Mouse (Mus musculus): ENCODE measurements around the gene Cerkl. TPM values are rescaled to one million over a fixed set of nuclear protein-coding genes. Genes with fewer than 3 reads are reported as not detected.

Gene Cerkl
- polyA plus RNA-seq, 2 experiments: 1.2 to 5.0 TPM

DNA sequence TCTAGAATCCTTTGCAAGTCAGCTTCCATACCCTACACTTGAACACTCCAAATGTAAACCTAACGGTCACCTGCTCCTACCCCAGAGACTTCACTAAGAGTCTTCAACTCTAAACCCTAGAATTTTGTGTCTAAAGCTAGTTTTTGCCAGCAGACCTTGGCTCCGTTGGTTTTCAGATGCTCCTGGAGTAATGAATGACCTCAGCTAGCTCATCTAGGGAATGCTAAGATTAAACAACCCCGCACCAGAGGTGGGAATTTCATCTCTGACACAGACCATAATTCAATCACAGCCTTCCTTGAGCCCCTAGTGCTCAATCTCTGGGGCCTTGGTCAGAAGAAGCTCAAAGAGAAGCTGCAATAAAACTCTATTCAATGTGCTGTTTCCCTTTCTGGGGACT lies 849 bp upstream of the Cerkl start:
- DNase-seq (ENCODE audit: low read depth in 3 of 3, low spot score in 3 of 3) (no peak), ATAC-seq (ENCODE audit: insufficient read depth) (no peak)
- Histone ChIP-seq H3K9ac (replicated peaks) (no peak overlapping the region), H3K4me3 (ENCODE audit: insufficient read depth in 1 of 2, low read depth in 2 of 2, low read length in 2 of 2) (no peak overlapping the region), H3K9me3 (ENCODE audit: control insufficient read depth, low read length) (no peaks in the 10 kb centered on the region), H3K27ac (no peak overlapping the region), H3K4me1 (replicated peaks; ENCODE audit: control insufficient read depth in 2 of 2, insufficient read depth in 2 of 2, low read length in 1 of 2) (no peaks in the 10 kb centered on the region), H3K36me3 (replicated peaks; ENCODE audit: control insufficient read depth, insufficient read depth, low read depth) (no peaks in the 10 kb centered on the region), H3K27me3 (ENCODE audit: control insufficient read depth, insufficient read depth, low read length) (peaks cover 70% of the 10 kb centered on the region), H3K4me2 (ENCODE audit: low read depth) (no peak overlapping the region)
- no peak for TF ChIP-seq EP300 (IDR thresholded peaks at IDR 0.05; ENCODE audit: low read depth)
- no peak for TF ChIP-seq CTCF (IDR thresholded peaks at IDR 0.05; ENCODE audit: low read depth)
- 41% methylated on average over 3 of the region's 3 CpGs for WGBS (ENCODE audit: insufficient replicate concordance)

DNA sequence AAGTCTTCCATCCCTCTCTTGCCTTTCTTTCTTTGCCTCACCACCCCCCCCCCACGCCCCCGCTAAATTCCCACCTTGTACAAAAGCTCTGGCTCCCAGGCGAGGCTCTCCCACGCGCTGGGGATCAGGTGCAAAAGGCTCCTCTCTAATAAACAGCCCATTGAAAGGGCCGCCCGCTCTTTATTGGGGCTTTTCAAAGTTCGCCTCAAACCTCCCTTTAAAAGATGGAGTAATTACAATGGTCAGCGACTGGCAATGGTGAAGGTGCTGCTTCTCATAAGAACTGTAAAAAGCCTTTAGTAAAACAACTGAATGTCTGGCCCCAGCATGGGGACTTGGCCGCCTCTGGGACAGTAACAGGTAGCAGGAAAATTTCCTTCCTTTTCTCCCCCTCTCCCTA lies 939 bp downstream of the Cerkl start:
- H3K36me3 ChIP-seq (replicated peaks; ENCODE audit: control insufficient read depth, insufficient read depth, low read depth): no peaks in the 10 kb centered on the region

DNA sequence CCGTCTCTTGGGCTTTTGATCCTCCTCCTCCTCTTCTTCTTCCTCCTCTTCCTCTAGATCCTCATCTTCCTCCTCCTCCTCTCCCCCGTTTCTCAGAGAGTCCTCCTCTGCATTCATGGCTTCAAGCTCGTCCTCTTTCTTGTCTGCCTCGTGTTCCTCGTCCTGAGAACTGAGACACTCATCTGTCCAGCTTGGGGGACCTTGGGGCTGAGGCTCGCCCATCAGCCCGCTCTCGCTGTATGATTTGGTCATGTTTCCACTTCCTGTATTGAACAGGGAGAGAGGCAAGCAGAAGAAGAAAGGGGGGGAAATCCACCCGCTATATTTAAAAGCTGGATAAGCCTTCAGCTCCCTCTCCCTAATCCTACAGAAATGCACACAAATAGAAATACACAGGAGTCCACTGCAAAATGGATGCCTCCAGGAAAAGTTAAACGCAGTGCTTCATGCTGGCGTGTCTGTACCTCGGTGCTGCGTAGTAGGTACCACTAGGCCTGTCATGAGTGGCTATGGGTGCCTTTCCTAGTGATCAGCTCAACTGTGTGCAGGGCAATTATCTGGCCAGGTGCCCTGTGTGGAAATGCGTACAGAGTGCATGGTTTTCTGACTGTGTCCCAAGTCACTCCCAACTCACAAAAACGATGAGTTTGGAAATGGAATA lies 1.7 kb downstream of the Cerkl start:
- no peak overlapping the region for H3K27ac ChIP-seq
- no peak overlapping the region for H3K4me2 ChIP-seq (ENCODE audit: low read depth)
- H3K27me3 ChIP-seq (ENCODE audit: control insufficient read depth, insufficient read depth, low read length): peaks cover 62% of the 10 kb centered on the region
- no peak overlapping the region for H3K4me3 ChIP-seq (ENCODE audit: insufficient read depth in 1 of 2, low read depth in 2 of 2, low read length in 2 of 2)
- WGBS (ENCODE audit: insufficient replicate concordance): 14% methylated on average over 15 of the region's 15 CpGs
- ATAC-seq (ENCODE audit: insufficient read depth) (no peak), DNase-seq (ENCODE audit: low read depth in 3 of 3, low spot score in 3 of 3) (no peak)
- no peaks in the 10 kb centered on the region for H3K4me1 ChIP-seq (replicated peaks; ENCODE audit: control insufficient read depth in 2 of 2, insufficient read depth in 2 of 2, low read length in 1 of 2)
- no peaks in the 10 kb centered on the region for H3K9me3 ChIP-seq (ENCODE audit: control insufficient read depth, low read length)
- TF ChIP-seq CTCF (IDR thresholded peaks at IDR 0.05; ENCODE audit: low read depth) (no peak), EP300 (IDR thresholded peaks at IDR 0.05; ENCODE audit: low read depth) (no peak)
- no peak overlapping the region for H3K9ac ChIP-seq (replicated peaks)
- H3K36me3 ChIP-seq (replicated peaks; ENCODE audit: control insufficient read depth, insufficient read depth, low read depth): no peaks in the 10 kb centered on the region

More for the DNA sequence above, 939 bp downstream of the Cerkl start:
- ATAC-seq (ENCODE audit: insufficient read depth): no peak
- Histone ChIP-seq H3K27ac (no peak overlapping the region), H3K9me3 (ENCODE audit: control insufficient read depth, low read length) (no peaks in the 10 kb centered on the region), H3K9ac (replicated peaks) (no peak overlapping the region), H3K4me2 (ENCODE audit: low read depth) (no peak overlapping the region), H3K4me3 (ENCODE audit: insufficient read depth in 1 of 2, low read depth in 2 of 2, low read length in 2 of 2) (no peak overlapping the region), H3K4me1 (replicated peaks; ENCODE audit: control insufficient read depth in 2 of 2, insufficient read depth in 2 of 2, low read length in 1 of 2) (no peaks in the 10 kb centered on the region), H3K27me3 (ENCODE audit: control insufficient read depth, insufficient read depth, low read length) (peaks cover 70% of the 10 kb centered on the region)
- DNase-seq (ENCODE audit: low read depth in 3 of 3, low spot score in 3 of 3): no peak
- 6% methylated on average over 10 of the region's 10 CpGs for WGBS (ENCODE audit: insufficient replicate concordance)
- TF ChIP-seq CTCF (IDR thresholded peaks at IDR 0.05; ENCODE audit: low read depth): no peak
- no peak for TF ChIP-seq EP300 (IDR thresholded peaks at IDR 0.05; ENCODE audit: low read depth)

DNA sequence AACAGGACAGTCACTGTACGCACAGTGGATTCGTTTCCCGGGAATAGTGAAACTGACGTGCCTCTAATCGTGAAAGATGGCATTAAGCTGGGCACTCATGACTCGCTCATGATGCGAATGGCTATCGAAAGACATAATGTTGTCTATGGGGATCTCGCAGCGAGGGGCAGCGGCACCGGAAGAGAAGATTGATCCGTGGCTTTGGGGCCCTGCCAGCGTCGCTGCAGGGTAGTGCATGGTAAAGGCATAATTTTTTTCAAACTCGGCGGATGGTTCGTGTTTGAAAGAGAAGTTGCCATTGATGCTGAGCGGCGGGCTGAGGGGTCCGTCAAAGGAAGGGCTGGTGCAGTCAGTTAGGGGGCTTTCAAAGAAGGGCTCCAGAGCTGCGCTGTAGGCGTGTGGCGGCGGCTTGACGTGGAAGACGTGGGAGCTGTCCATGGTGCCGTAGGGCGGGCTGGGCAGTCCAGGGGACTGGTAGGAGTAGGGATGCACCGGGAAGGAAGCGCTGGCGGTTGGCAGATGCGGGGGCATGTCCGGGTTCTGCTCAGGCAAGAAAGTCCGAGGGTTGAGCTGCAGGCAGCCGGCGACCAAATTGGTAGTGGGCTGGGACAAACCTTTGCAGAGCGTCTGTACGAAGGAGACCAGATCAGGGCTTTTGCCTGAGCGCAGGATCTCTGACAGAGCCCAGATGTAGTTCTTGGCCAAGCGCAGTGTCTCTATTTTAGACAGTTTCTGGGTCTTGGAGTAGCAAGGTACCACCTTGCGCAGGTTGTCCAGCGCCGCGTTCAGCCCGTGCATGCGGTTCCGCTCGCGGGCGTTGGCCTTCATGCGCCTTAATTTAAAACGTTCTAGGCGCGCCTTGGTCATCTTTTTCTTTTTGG lies 2.4 kb downstream of the Cerkl start:
- ATAC-seq (ENCODE audit: insufficient read depth): no peak
- H3K4me1 ChIP-seq (replicated peaks; ENCODE audit: control insufficient read depth in 2 of 2, insufficient read depth in 2 of 2, low read length in 1 of 2): no peaks in the 10 kb centered on the region
- no peak overlapping the region for H3K9ac ChIP-seq (replicated peaks)
- TF ChIP-seq CTCF (IDR thresholded peaks at IDR 0.05; ENCODE audit: low read depth) (no peak), EP300 (IDR thresholded peaks at IDR 0.05; ENCODE audit: low read depth) (no peak)
- H3K9me3 ChIP-seq (ENCODE audit: control insufficient read depth, low read length): no peaks in the 10 kb centered on the region
- no peak overlapping the region for H3K27ac ChIP-seq
- H3K4me3 ChIP-seq (ENCODE audit: insufficient read depth in 1 of 2, low read depth in 2 of 2, low read length in 2 of 2): peak overlapping the region; percentile 39 to 51
- peaks cover 55% of the 10 kb centered on the region for H3K27me3 ChIP-seq (ENCODE audit: control insufficient read depth, insufficient read depth, low read length)
- no peaks in the 10 kb centered on the region for H3K36me3 ChIP-seq (replicated peaks; ENCODE audit: control insufficient read depth, insufficient read depth, low read depth)
- peak; percentile 9 to 24 (median 19) for DNase-seq (ENCODE audit: low read depth in 3 of 3, low spot score in 3 of 3)
- 3% methylated on average over 55 of the region's 55 CpGs for WGBS (ENCODE audit: insufficient replicate concordance)
- peak overlapping the region; percentile 57 for H3K4me2 ChIP-seq (ENCODE audit: low read depth)

DNA sequence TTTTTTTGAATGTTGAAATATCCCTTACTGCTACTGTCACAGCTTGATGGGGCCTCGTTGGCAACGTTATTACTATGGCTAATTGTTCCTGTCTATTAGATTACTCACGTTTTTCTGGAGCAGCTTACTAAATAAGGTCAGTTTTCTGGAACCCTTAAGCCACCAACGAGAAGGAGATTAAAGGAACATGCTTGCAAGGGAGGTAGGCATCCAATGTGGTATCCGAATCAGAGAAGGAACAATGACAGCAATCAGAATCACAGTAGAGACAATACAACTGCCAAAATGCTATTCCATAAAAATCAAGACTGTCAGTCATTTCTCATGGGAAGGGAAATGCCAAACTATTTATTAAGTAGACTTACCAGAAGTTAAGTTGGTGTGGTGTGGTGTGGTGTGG lies 5.1 kb downstream of the Cerkl start:
- WGBS (ENCODE audit: insufficient replicate concordance): 36% methylated on average over 5 of the region's 5 CpGs
- Histone ChIP-seq H3K27me3 (ENCODE audit: control insufficient read depth, insufficient read depth, low read length) (peaks cover 28% of the 10 kb centered on the region), H3K27ac (no peak overlapping the region), H3K4me3 (ENCODE audit: insufficient read depth in 1 of 2, low read depth in 2 of 2, low read length in 2 of 2) (no peak overlapping the region), H3K9ac (replicated peaks) (no peak overlapping the region), H3K9me3 (ENCODE audit: control insufficient read depth, low read length) (no peaks in the 10 kb centered on the region), H3K36me3 (replicated peaks; ENCODE audit: control insufficient read depth, insufficient read depth, low read depth) (no peaks in the 10 kb centered on the region), H3K4me2 (ENCODE audit: low read depth) (no peak overlapping the region), H3K4me1 (replicated peaks; ENCODE audit: control insufficient read depth in 2 of 2, insufficient read depth in 2 of 2, low read length in 1 of 2) (no peaks in the 10 kb centered on the region)
- no peak for DNase-seq (ENCODE audit: low read depth in 3 of 3, low spot score in 3 of 3)
- TF ChIP-seq EP300 (IDR thresholded peaks at IDR 0.05; ENCODE audit: low read depth) (no peak), CTCF (IDR thresholded peaks at IDR 0.05; ENCODE audit: low read depth) (no peak)
- no peak for ATAC-seq (ENCODE audit: insufficient read depth)

All from liver, embryonic 14.5 days (tissue).